Mouse (Mus musculus) C2C12 (cell line): Measurements from ENCODE around the gene Ppp3cb.

ENCODE experiments used
- CEBPB ChIP-seq: IDR thresholded peaks from one replicate; pipeline ENCODE4 v1.6.1; 2011; ENCODE audit warnings: low read depth, mild to moderate bottlenecking, control low read depth, moderate library complexity
- CTCF ChIP-seq: IDR thresholded peaks from one replicate; pipeline ENCODE4 v1.5.1; 2011; ENCODE audit not compliant: control insufficient read depth, insufficient read depth, insufficient read length
- MAX ChIP-seq: IDR thresholded peaks from one replicate; pipeline ENCODE4 v1.6.1; 2011; ENCODE audit warnings: mild to moderate bottlenecking, control low read depth
- MYOD1 ChIP-seq: IDR thresholded peaks from one replicate; pipeline ENCODE4 v1.6.1; 2011; ENCODE audit warnings: low read depth; ENCODE audit not compliant: control insufficient read depth, insufficient read length
- MYOG ChIP-seq: IDR thresholded peaks from one replicate; pipeline ENCODE4 v1.6.1; 2011; ENCODE audit not compliant: control insufficient read depth, insufficient read length; ENCODE audit errors: extremely low read depth
- USF1 ChIP-seq: IDR thresholded peaks from one replicate; pipeline ENCODE4 v1.6.1; 2011; ENCODE audit warnings: low read depth, mild to moderate bottlenecking, control low read depth, moderate library complexity

GRCm38 (mm10) chr14:20480195-20480579, 66.2 kb downstream of the Ppp3cb start:
- TF ChIP-seq CTCF = no peak
- no peak for TF ChIP-seq USF1
- TF ChIP-seq CEBPB = no peak
- TF ChIP-seq MAX = no peak
- no peak for TF ChIP-seq MYOG
- TF ChIP-seq MYOD1 = no peak
